Mouse (Mus musculus): ENCODE results near the gene Msi2. TPM values are rescaled to one million over a fixed set of nuclear protein-coding genes. Genes with fewer than 3 reads are reported as not detected.

The Msi2 gene
- polyA plus RNA-seq, 1 experiment from 2014 or later = 41.0 TPM

Small RNA genes within 50 kb of the gene (microRNA-seq; reads per million reads assigned to microRNA genes)
- 1.2 reads per million for gene Mir378b

Other genes with a start within 250 kb of the Msi2 start
- 25.3 and 27.7 TPM in 2 replicates for gene Akap1, start 146.1 kb upstream of the Msi2 start, polyA plus RNA-seq (2015; fragmentation: Nextera tagmentation; extraction: Ambion mirVana)
- gene Scpep1, start 237.0 kb upstream of the Msi2 start, polyA plus RNA-seq (2015; fragmentation: Nextera tagmentation; extraction: Ambion mirVana) = 26.7 and 27.8 TPM in 2 replicates
- gene Elobl, start 248.4 kb upstream of the Msi2 start, polyA plus RNA-seq (2015; fragmentation: Nextera tagmentation; extraction: Ambion mirVana) = not detected in 2 replicates

Data from midbrain, embryonic 13.5 days (tissue).